8 mouse cellular contexts compared by ENCODE assay signal in the genomic region with DNA sequence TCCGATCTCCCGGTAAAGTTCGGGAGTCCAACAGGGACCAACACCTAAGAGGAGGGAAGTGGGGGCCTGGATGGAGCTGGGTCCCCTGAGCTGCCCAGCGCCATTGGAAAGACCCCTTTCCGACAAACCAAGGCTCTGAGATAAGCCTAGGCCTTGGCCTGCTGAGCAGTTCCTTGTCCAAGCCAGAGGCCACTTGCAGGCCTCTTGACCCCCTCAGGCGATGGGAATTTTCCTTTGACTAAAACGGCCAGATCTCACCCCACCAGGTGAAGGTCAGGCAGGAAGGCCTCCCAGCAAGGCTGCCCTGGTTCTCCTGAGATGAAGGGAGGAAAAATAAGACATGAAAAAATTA. TPM values are rescaled to one million over a fixed set of nuclear protein-coding genes. Genes with fewer than 3 reads are reported as not detected.
DNase-seq lines count a peak whose midpoint lies in the region; ATAC-seq and TF ChIP-seq lines count a peak whose summit lies in the region.

No protein-coding gene starts in this region.

- no peaks in the 10 kb centered on the region for H3K79me2 ChIP-seq in liver, adult 2 months (ENCODE audit: control insufficient read depth, insufficient read depth, low read length)

- H3K9me3 ChIP-seq in embryonic facial prominence, embryonic 11.5 days (replicated peaks; ENCODE audit: control insufficient read depth, low read length): no peaks in the 10 kb centered on the region
- H3K9me3 ChIP-seq in kidney, embryonic 15.5 days (replicated peaks): no peaks in the 10 kb centered on the region
- H3K9me3 ChIP-seq in neural tube, embryonic 14.5 days (ENCODE audit: control insufficient read depth, low read length): no peaks in the 10 kb centered on the region

- no peak; the same call in 1 of the 2 replicates for ATAC-seq in embryonic facial prominence, embryonic 11.5 days (replicated peaks; ENCODE audit: insufficient number of reproducible peaks, low FRiP score, low TSS enrichment, low read depth)
- no peak; the same call in 1 of the 2 replicates for ATAC-seq in kidney, embryonic 15.5 days (replicated peaks; ENCODE audit: low FRiP score)
- ATAC-seq in neural tube, embryonic 14.5 days (ENCODE audit: low read depth): peak; percentile 0; the same call in 1 of the 2 replicates
- ATAC-seq in megakaryocyte-erythroid progenitor cell, adult 5-6 weeks (replicated peaks; ENCODE audit: low FRiP score, low TSS enrichment, poor library complexity, severe bottlenecking): no peak

- no peak for TF ChIP-seq POLR2A in liver, adult 2 months (IDR thresholded peaks at IDR 0.05; ENCODE audit: extremely low read depth, insufficient read depth, low read length)

- peak; percentile 20 for DNase-seq in liver, adult 2 months (ENCODE audit: extremely low read depth, low read depth, low spot score)
- DNase-seq in liver: no peak
- no peak for DNase-seq in embryonic facial prominence, embryonic 11.5 days (ENCODE audit: low spot score)
- DNase-seq in layer of hippocampus, postnatal 25 days (ENCODE audit: extremely low spot score in 1 of 2, low spot score in 1 of 2): no peak
- DNase-seq in natural killer cell, adult 2 months (ENCODE audit: low spot score in 2 of 2): no peak

- H3K27ac ChIP-seq in liver, adult 2 months (replicated peaks; ENCODE audit: insufficient read depth, low read depth, low read length): peak overlapping the region; percentile 93
- H3K27ac ChIP-seq in embryonic facial prominence, embryonic 11.5 days (replicated peaks; ENCODE audit: low read depth, low read length): peak overlapping the region; percentile 98
- peak overlapping the region; percentile 98 for H3K27ac ChIP-seq in kidney, embryonic 15.5 days
- H3K27ac ChIP-seq in neural tube, embryonic 14.5 days (ENCODE audit: low read depth, low read length): peak overlapping the region; percentile 99

- H3K27me3 ChIP-seq in liver, adult 2 months (ENCODE audit: control insufficient read depth, insufficient read depth, low read length): no peaks in the 10 kb centered on the region
- no peaks in the 10 kb centered on the region for H3K27me3 ChIP-seq in embryonic facial prominence, embryonic 11.5 days (ENCODE audit: control insufficient read depth, insufficient read depth, low read length)
- H3K27me3 ChIP-seq in kidney, embryonic 15.5 days: no peaks in the 10 kb centered on the region
- no peaks in the 10 kb centered on the region; the same call in 1 of the 2 replicates for H3K27me3 ChIP-seq in neural tube, embryonic 14.5 days (ENCODE audit: control insufficient read depth, insufficient read depth, low read length)

- H3K36me3 ChIP-seq in liver, adult 2 months (ENCODE audit: control insufficient read depth, insufficient read depth, low read length): no peaks in the 10 kb centered on the region
- no peaks in the 10 kb centered on the region for H3K36me3 ChIP-seq in embryonic facial prominence, embryonic 11.5 days (replicated peaks; ENCODE audit: control insufficient read depth, insufficient read depth, low read depth, low read length)
- H3K36me3 ChIP-seq in kidney, embryonic 15.5 days: no peaks in the 10 kb centered on the region
- H3K36me3 ChIP-seq in neural tube, embryonic 14.5 days (ENCODE audit: control insufficient read depth, insufficient read depth, low read length): no peaks in the 10 kb centered on the region

- TF ChIP-seq CTCF in liver, adult 2 months (IDR thresholded peaks at IDR 0.05; ENCODE audit: low read depth, low read length): no peak

- H3K9ac ChIP-seq in liver, adult 2 months (ENCODE audit: low read depth, low read length): peak overlapping the region; percentile 99
- peak overlapping the region; percentile 99 for H3K9ac ChIP-seq in embryonic facial prominence, embryonic 11.5 days (replicated peaks; ENCODE audit: low read length)
- H3K9ac ChIP-seq in kidney, embryonic 15.5 days: peak overlapping the region; percentile 98
- H3K9ac ChIP-seq in neural tube, embryonic 14.5 days (replicated peaks; ENCODE audit: low read depth, low read length): peak overlapping the region; percentile 100

- peak overlapping the region; percentile 97 for H3K4me3 ChIP-seq in liver, adult 2 months (ENCODE audit: insufficient read depth, low read depth, low read length)
- peak overlapping the region; percentile 88 for H3K4me3 ChIP-seq in embryonic facial prominence, embryonic 11.5 days (ENCODE audit: low read depth, low read length)
- peak overlapping the region; percentile 89 for H3K4me3 ChIP-seq in kidney, embryonic 15.5 days (replicated peaks)
- peak overlapping the region; percentile 86 for H3K4me3 ChIP-seq in neural tube, embryonic 14.5 days (ENCODE audit: low read depth, low read length)

- H3K4me1 ChIP-seq in liver, adult 2 months (ENCODE audit: control insufficient read depth, insufficient read depth, low read length): peaks cover 5% of the 10 kb centered on the region
- H3K4me1 ChIP-seq in embryonic facial prominence, embryonic 11.5 days (ENCODE audit: control insufficient read depth, insufficient read depth, low read length): peaks cover 7% of the 10 kb centered on the region
- H3K4me1 ChIP-seq in kidney, embryonic 15.5 days: peaks cover 61% of the 10 kb centered on the region
- peaks cover 36% of the 10 kb centered on the region for H3K4me1 ChIP-seq in neural tube, embryonic 14.5 days (ENCODE audit: control insufficient read depth, insufficient read depth, low read length)

- WGBS in liver, adult 2 months: 0% methylated on average over 7 of the region's 7 CpGs
- 1% methylated on average over 7 of the region's 7 CpGs for WGBS in embryonic facial prominence, embryonic 11.5 days
- 2% methylated on average over 7 of the region's 7 CpGs for WGBS in kidney, embryonic 15.5 days
- WGBS in neural tube, embryonic 14.5 days: under 1% methylated on average over 7 of the region's 7 CpGs

- peak overlapping the region; percentile 93 for H3K4me2 ChIP-seq in embryonic facial prominence, embryonic 11.5 days (ENCODE audit: low read depth, low read length)
- H3K4me2 ChIP-seq in kidney, embryonic 15.5 days: peak overlapping the region; percentile 86
- H3K4me2 ChIP-seq in neural tube, embryonic 14.5 days (ENCODE audit: low read depth, low read length): peak overlapping the region; percentile 89

RNA-seq across cellular contexts. Expression of gene Nuak1, which starts 1.0 kb away (rescaled TPM):
- total RNA-seq in liver, adult 2 months (2014; rRNA removed): 0.65 and 0.87 TPM in 2 replicates
- 1.4 and 2.8 TPM in 2 replicates for polyA plus RNA-seq in liver, adult 2 months (2012; rRNA removed)
- 3.5 and 4.6 TPM in 2 replicates for polyA plus RNA-seq in embryonic facial prominence, embryonic 11.5 days (2014; fragmentation: Nextera tagmentation; extraction: Ambion mirVana)
- polyA plus RNA-seq in kidney, embryonic 15.5 days (2015; fragmentation: Nextera tagmentation; extraction: Ambion mirVana): 3.0 and 3.2 TPM in 2 replicates
- polyA plus RNA-seq in neural tube, embryonic 14.5 days (2014; fragmentation: Nextera tagmentation; extraction: Ambion mirVana): 3.9 and 4.9 TPM in 2 replicates
- 10 to 100 TPM; 50.0 to 53.4 TPM for total RNA-seq in layer of hippocampus, postnatal 25 days (2021)
- total RNA-seq in megakaryocyte-erythroid progenitor cell, adult 5-6 weeks (2014; fragmentation: Nextera tagmentation): 3.2 and 4.0 TPM in 2 replicates
- 0.61 and 1.1 TPM in 2 replicates for total RNA-seq in megakaryocyte-erythroid progenitor cell, adult 5-6 weeks (2017)
